Mouse (Mus musculus): Measurements from ENCODE around the gene Derl3.

The Derl3 gene

DNA sequence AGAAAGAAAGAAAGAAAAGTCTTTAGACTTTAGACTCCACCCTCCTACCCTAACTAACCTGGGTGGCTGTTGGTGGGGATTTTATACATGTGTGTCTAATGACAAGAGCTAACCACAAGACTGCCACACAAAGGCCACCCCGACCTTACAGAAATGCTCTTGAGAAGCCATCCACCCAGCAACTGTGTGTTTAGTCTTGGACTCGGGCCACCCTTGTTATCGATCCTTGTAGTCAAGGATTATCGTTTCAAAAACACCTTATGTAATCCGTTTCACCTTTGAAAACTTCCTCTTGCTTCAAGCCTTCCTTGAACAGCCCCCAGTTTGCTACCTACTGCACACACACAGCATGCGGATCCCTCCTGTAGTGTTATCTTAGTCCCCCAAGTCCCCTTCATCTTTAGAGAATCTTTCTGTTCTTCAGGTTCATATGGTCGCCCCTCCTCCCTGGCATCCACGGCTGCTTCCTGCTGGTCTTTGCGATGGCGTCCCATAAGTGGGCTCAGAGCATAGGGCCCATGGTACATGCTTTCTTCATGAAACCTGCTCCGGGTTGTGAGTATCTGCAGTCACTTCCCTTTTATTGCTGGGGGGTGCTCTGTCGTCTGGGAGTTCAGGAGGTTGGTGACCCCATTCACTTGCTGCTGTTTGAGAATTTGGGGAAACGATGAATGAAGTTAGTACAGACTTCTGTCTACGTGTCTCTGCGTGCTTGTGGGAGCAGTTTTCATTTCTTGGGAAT is 49.7 kb downstream of the Derl3 start, which contains the start of gene Vpreb3:
Vpreb3 (plus strand) TSS at position 322 of the 742 bp plus-strand sequence.
- DNase-seq, result no peak

DNA sequence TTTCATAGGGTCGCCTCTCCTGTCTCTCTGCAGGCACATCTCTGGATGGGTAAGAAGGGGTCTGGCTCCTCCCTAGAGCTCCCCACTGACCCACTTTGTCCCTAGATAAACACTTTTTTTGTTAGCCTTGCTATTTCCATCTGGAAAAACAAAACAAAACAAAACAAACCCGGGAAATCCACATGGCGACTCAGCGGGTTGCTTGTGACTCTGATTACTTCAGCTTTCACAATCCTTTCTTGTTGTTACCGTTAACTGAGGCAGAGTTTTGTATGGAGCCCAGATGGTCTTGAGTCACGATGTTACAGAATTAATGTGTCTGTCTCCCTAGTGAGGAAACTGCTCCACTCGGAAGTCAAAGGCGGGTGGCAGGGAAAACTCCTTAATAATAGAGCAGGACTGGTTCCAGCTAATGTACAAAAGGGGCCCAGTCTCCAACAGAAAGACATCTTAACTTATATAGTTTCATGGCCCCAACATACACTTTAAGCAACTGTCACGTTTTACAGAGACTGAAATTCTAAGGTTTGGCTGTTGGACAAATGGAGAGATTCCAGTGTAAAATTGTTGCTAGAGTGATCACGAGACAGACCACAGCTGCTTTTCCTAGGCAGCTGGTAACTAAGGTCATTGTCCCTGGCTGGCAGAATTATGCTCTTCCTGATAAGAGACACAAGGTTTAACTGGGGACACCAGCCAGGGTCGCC is 51.0 kb downstream of the Derl3 start:
- DNase-seq, result no peak

GRCm38 (mm10) chr10:75945213-75945612 is 52.0 kb downstream of the Derl3 start:
- DNase-seq, result no peak
